In the genomic region with DNA sequence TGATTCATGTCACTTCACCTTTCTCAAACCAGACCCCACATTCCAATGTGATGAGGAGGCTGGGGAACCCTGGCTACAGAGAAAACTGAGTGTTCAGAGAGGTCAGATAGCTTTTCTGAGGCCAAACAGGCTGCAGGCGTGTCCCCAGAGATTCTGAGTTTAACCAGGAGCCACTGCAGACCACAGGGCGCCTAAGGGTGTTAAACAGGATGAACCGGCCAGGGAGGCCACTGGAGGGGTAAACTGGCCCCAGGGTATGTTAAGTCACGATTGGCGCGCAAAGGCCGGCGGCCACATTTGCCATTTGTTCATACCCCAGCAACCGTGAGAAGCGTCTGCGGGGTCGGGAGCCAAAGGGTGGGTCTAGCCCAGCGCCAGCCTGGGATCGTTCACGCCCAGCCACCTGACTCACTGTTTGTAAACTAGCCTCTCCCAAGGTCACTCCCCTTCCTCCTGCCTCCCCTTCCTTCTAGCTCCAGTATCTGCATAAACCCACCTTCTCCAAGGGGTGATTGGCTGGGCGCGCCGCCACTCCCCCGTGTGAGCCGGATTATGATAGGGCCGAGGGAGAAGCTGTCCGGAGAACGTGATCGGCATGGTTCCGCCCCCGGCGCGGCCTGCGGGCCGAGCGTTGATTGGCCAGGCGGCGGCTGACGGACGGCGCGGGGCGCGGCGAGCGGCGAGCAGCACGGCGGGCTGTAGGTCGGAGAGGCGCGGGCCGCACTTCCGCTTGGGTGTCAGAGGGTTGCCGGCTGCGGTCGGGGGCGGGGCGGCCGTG, we compare ENCODE assay signal across 1 mouse cellular context.
TF ChIP-seq lines count a peak whose summit lies in the region.

Osbpl2 (plus strand) TSS at position 646 of the 778 bp plus-strand sequence.

TF ChIP-seq in MEL, 35 proteins besides CTCF, POLR2A, EP300 and RAD21 (continued from another document):
- no peak for TF ChIP-seq SMC3 (IDR thresholded peaks at IDR 0.05; ENCODE audit: low read depth, low read length)
- no peak for TF ChIP-seq JUND (IDR thresholded peaks at IDR 0.05; ENCODE audit: low read depth, low read length)
- peak; percentile 37; the same call in 1 of the 2 replicates for TF ChIP-seq KAT2A (conservative IDR thresholded peaks at IDR 0.05; ENCODE audit: low read depth, low read length)
- TF ChIP-seq TBP (IDR thresholded peaks at IDR 0.05; ENCODE audit: low read depth, low read length): 0 out of 2 replicates have a peak, but pooled peaks have one; percentile 25
- TF ChIP-seq CHD1 (IDR thresholded peaks at IDR 0.05; ENCODE audit: low read depth, low read length): no peak
- TF ChIP-seq USF1 (IDR thresholded peaks at IDR 0.05; ENCODE audit: low read depth, low read length): peak; percentile 86
- no peak for TF ChIP-seq TCF12 (IDR thresholded peaks at IDR 0.05; ENCODE audit: low read depth, low read length)
- TF ChIP-seq BHLHE40 (IDR thresholded peaks at IDR 0.05; ENCODE audit: borderline replicate concordance, low read depth, low read length): no peak
- no peak; the same call in none of the 2 replicates for TF ChIP-seq ETS1 (IDR thresholded peaks at IDR 0.05; ENCODE audit: low read depth, low read length)
- TF ChIP-seq ELF1 (IDR thresholded peaks at IDR 0.05; ENCODE audit: low read depth, low read length): peak; percentile 73
- TF ChIP-seq NRF1 (IDR thresholded peaks at IDR 0.05; ENCODE audit: insufficient read depth, low read depth, low read length, poor library complexity, severe bottlenecking): peak; percentile 33; the same call in 1 of the 2 replicates
- no peak for TF ChIP-seq ZC3H11A (IDR thresholded peaks at IDR 0.05; ENCODE audit: low read depth, low read length)
- no peak for TF ChIP-seq GABPA (IDR thresholded peaks at IDR 0.05; ENCODE audit: low read depth, low read length)
- no peak for TF ChIP-seq MYB (IDR thresholded peaks at IDR 0.05; ENCODE audit: low read depth, low read length)
- no peak for TF ChIP-seq RCOR1 (IDR thresholded peaks at IDR 0.05; ENCODE audit: low read depth, low read length)
